Mouse (Mus musculus) liver, embryonic 14.5 days (tissue): ENCODE measurements at regions not wholly inside any gene's neighbourhood (a gene's known extent, or its start where the extent isn't known, plus 50 kb on each side); places are given as distances from the start of the nearest gene placed in this dataset.

ENCODE experiments used
- ATAC-seq: fragments of 200-750 bp; cut with Nextera tagmentation; 2 replicates; pipeline ENCODE4 v1.8.0; 2017; ENCODE audit warnings: moderate number of reproducible peaks, mild to moderate bottlenecking, moderate library complexity; ENCODE audit not compliant: insufficient read depth
- DNase-seq, 3 experiments: peaks; one replicate each; pipeline ENCODE4 v3.0.0-alpha.2; 2012 to 2013; ENCODE audit warnings: low read depth in 3 of 3, low spot score in 3 of 3
- H3K27ac ChIP-seq: fragments of 300-500 bp; sonication (generic); 2 replicates; pipeline ENCODE4 v1.5.1; 2014; ENCODE audit warnings: moderate library complexity, mild to moderate bottlenecking, control low read depth, inconsistent platforms
- H3K27me3 ChIP-seq: fragments of 300-500 bp; sonication (generic); 2 replicates; pipeline ENCODE4 v1.6.1; 2014; ENCODE audit warnings: mild to moderate bottlenecking, low read length, moderate library complexity; ENCODE audit not compliant: control insufficient read depth, insufficient read depth
- H3K36me3 ChIP-seq: fragments of 300-500 bp; sonication (generic); replicated peaks from 2 replicates; pipeline ENCODE4 v1.6.1; 2014; ENCODE audit warnings: low read depth; ENCODE audit not compliant: control insufficient read depth, insufficient read depth
- H3K4me1 ChIP-seq, 2 experiments: fragments of 200-500 bp in 1 of 2; fragments of 300-500 bp in 1 of 2; sonication (generic) in 1 of 2; replicated peaks; 2 replicates each; pipeline ENCODE4 v1.6.1; 2012 to 2014; ENCODE audit warnings: antibody characterized with exemption in 1 of 2, inconsistent platforms in 1 of 2, low read length in 1 of 2; ENCODE audit not compliant: control insufficient read depth in 2 of 2, insufficient read depth in 2 of 2
- H3K4me2 ChIP-seq: fragments of 300-500 bp; sonication (generic); 2 replicates; pipeline ENCODE4 v1.6.1; 2014; ENCODE audit warnings: low read depth, mild to moderate bottlenecking, control low read depth, moderate library complexity
- H3K4me3 ChIP-seq, 2 experiments: fragments of 200-500 bp in 1 of 2; fragments of 300-500 bp in 1 of 2; sonication (generic) in 1 of 2; 2 replicates each; pipeline ENCODE4 v1.5.1; 2012 to 2014; ENCODE audit warnings: low read depth in 2 of 2, low read length in 2 of 2, mild to moderate bottlenecking in 2 of 2, control low read depth in 1 of 2, inconsistent platforms in 1 of 2, moderate library complexity in 1 of 2; ENCODE audit not compliant: insufficient read depth in 1 of 2
- H3K9ac ChIP-seq: fragments of 300-500 bp; sonication (generic); replicated peaks from 2 replicates; pipeline ENCODE4 v1.6.1; 2014; ENCODE audit warnings: mild to moderate bottlenecking, control low read depth, moderate library complexity
- H3K9me3 ChIP-seq: fragments of 300-500 bp; sonication (generic); 2 replicates; pipeline ENCODE4 v1.6.1; 2016; ENCODE audit warnings: low read length, mixed read lengths; ENCODE audit not compliant: control insufficient read depth
- CTCF ChIP-seq: IDR thresholded peaks from 2 replicates; pipeline ENCODE4 v1.5.1; 2016; ENCODE audit warnings: antibody characterized with exemption, low read depth, control low read depth
- EP300 ChIP-seq: IDR thresholded peaks from 2 replicates; pipeline ENCODE4 v1.6.1; 2016; ENCODE audit warnings: antibody characterized with exemption, low read depth
- WGBS: fragments of 180-500 bp; shearing (Covaris S2); extraction: QIAGEN DNeasy Blood & Tissue Kit; methylation state at CpG from one replicate; pipeline ENCODE4 v1.1.7; 2014; ENCODE audit not compliant: insufficient replicate concordance; 5-methylcytosine and 5-hydroxymethylcytosine counted together

GRCm38 (mm10) chr15:63484217-63484887 is 360.6 kb downstream of the Gsdmc2 start:
- Histone ChIP-seq H3K27ac (no peak overlapping the region), H3K27me3 (no peaks in the 10 kb centered on the region), H3K4me1 (no peaks in the 10 kb centered on the region), H3K9ac (no peak overlapping the region), H3K4me3 (no peak overlapping the region), H3K36me3 (no peaks in the 10 kb centered on the region), H3K4me2 (no peak overlapping the region), H3K9me3 (no peaks in the 10 kb centered on the region)
- ATAC-seq (no peak), DNase-seq (no peak)
- TF ChIP-seq CTCF = no peak
- TF ChIP-seq EP300 = no peak
- 55% methylated on average over 4 of the region's 4 CpGs for WGBS

GRCm38 (mm10) chr15:63479270-63479805 is 365.6 kb downstream of the Gsdmc2 start:
- DNase-seq (no peak), ATAC-seq (no peak)
- no peaks in the 10 kb centered on the region for H3K9me3 ChIP-seq
- WGBS = 46% methylated on average over 1 of the region's 1 CpGs
- no peaks in the 10 kb centered on the region for H3K27me3 ChIP-seq
- no peak overlapping the region for H3K9ac ChIP-seq
- TF ChIP-seq CTCF = no peak
- TF ChIP-seq EP300 = no peak
- H3K27ac ChIP-seq = no peak overlapping the region
- no peak overlapping the region for H3K4me3 ChIP-seq
- no peaks in the 10 kb centered on the region for H3K4me1 ChIP-seq
- no peak overlapping the region for H3K4me2 ChIP-seq
- H3K36me3 ChIP-seq = no peaks in the 10 kb centered on the region

GRCm38 (mm10) chr15:63466916-63467315 is 378.1 kb downstream of the Gsdmc2 start:
- Histone ChIP-seq H3K4me1 (no peaks in the 10 kb centered on the region), H3K9ac (no peak overlapping the region), H3K4me3 (no peak overlapping the region), H3K27ac (no peak overlapping the region), H3K9me3 (no peaks in the 10 kb centered on the region), H3K4me2 (no peak overlapping the region), H3K27me3 (no peaks in the 10 kb centered on the region), H3K36me3 (no peaks in the 10 kb centered on the region)
- ATAC-seq (no peak), DNase-seq (no peak)
- no peak for TF ChIP-seq CTCF
- 48% methylated on average over 1 of the region's 1 CpGs for WGBS

GRCm38 (mm10) chr15:63452529-63452928 is 392.4 kb downstream of the Gsdmc2 start:
- Histone ChIP-seq H3K36me3 (no peaks in the 10 kb centered on the region), H3K27ac (no peak overlapping the region), H3K9me3 (no peaks in the 10 kb centered on the region), H3K4me3 (no peak overlapping the region), H3K9ac (no peak overlapping the region), H3K27me3 (no peaks in the 10 kb centered on the region), H3K4me1 (no peaks in the 10 kb centered on the region), H3K4me2 (no peak overlapping the region)
- 68% methylated on average over 3 of the region's 3 CpGs for WGBS
- DNase-seq (no peak), ATAC-seq (no peak)
- TF ChIP-seq EP300 (no peak), CTCF (no peak)

GRCm38 (mm10) chr15:63446288-63446687 is 398.7 kb downstream of the Gsdmc2 start:
- TF ChIP-seq EP300 = no peak
- TF ChIP-seq CTCF = no peak
- Histone ChIP-seq H3K4me1 (no peaks in the 10 kb centered on the region), H3K4me2 (no peak overlapping the region), H3K36me3 (no peaks in the 10 kb centered on the region), H3K27me3 (no peaks in the 10 kb centered on the region), H3K4me3 (no peak overlapping the region), H3K9ac (no peak overlapping the region), H3K27ac (no peak overlapping the region), H3K9me3 (no peaks in the 10 kb centered on the region)
- 56% methylated on average over 4 of the region's 4 CpGs for WGBS
- no peak for DNase-seq
- no peak for ATAC-seq
